Mouse (Mus musculus): ENCODE measurements at regions not wholly inside any gene's neighbourhood (a gene's known extent, or its start where the extent isn't known, plus 50 kb on each side); places are given as distances from the start of the nearest gene placed in this dataset.

DNA sequence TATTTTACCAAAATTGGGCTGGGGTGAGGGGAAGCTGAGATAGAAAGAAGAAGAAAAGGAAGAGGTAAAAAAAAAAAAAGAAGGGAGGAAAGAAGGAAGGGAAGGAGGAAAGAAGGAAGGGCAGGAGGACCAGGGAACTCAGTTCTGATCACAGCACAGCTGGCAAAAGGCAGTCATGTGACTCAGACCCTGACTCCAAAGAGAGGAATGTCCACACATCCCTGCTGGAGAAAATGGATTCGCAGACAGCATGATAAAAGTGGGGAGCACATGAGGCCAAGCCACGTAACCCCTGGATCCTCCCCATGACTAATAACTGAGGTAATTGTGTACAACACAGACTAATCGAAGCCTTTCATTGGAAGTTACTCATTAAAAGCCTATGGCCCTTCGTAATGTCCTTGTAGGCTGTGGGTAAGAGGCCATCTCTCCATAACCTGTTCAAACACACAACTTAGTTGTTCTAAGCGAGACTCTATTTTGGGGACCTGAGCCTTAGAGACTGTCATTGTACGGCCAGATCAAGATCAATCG is 162.2 kb downstream of the Zfp36l1 start:
- no peak for DNase-seq (ENCODE audit: low read depth)
- TF ChIP-seq CTCF (IDR thresholded peaks at IDR 0.05; ENCODE audit: borderline replicate concordance, extremely low read depth, insufficient read depth, insufficient read length) (no peak), POLR2A (IDR thresholded peaks at IDR 0.05; ENCODE audit: borderline replicate concordance, extremely low read depth, insufficient read depth, insufficient read length, poor library complexity, severe bottlenecking) (no peak)

DNA sequence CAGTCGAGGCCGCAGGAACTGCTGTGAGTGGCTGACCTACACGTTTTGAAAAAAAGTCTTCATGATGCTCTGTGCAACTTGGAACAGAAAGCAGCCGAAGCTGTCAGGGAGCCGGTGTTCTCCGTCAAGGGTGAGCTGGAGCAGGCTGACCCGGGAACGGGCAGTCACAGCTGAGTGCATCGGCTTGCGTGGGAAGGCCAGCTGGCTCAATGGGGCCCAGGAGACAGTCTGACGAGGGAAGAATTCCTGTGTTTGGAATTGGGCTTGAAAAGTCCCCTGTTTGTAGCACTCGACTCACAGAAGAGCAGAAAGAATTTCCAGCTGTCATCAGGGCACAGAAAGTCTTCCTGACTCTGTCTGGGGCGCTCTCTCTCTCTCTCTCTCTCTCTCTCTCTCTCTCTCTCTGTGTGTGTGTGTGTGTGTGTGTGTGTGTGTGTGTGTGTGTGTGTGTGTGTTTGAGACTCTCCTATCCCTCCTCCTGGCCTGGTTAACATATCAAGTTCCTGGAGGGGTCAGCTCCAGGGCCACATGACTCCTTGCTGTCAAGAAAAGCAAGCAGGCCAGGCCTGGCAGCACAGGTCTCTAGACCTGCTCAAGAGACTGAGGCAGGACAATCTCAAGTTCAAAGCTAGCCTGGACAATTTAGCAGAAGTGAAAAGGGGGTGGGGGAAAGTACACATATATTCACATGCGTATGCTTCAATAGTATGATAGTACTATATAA is 163.6 kb downstream of the Zfp36l1 start:
- TF ChIP-seq CTCF (IDR thresholded peaks at IDR 0.05; ENCODE audit: borderline replicate concordance, extremely low read depth, insufficient read depth, insufficient read length): no peak
- TF ChIP-seq POLR2A (IDR thresholded peaks at IDR 0.05; ENCODE audit: borderline replicate concordance, extremely low read depth, insufficient read depth, insufficient read length, poor library complexity, severe bottlenecking): no peak
- peak; percentile 50 for DNase-seq (ENCODE audit: low read depth)

DNA sequence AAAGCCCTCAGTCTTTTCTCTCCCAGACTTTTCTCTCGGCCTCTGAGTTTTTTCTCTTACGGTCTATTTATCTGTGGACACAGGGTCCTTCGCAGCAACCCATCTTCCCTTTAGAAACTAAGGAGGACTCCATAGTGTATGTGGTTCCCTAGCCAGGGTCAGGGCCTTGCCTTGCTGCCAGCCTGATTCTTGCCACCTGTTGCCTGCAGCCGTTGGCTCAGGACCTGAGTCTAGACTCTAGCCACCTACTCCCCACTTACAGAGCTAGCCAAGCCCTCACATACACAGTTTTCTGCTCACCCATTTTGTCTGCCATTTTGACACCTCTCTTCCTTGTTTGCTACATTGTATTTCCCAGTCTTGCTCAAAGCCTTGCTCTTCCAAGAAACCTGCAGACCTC is 165.2 kb downstream of the Zfp36l1 start:
- TF ChIP-seq POLR2A (IDR thresholded peaks at IDR 0.05; ENCODE audit: borderline replicate concordance, extremely low read depth, insufficient read depth, insufficient read length, poor library complexity, severe bottlenecking) (no peak), CTCF (IDR thresholded peaks at IDR 0.05; ENCODE audit: borderline replicate concordance, extremely low read depth, insufficient read depth, insufficient read length) (no peak)
- DNase-seq (ENCODE audit: low read depth): no peak

- no peak for DNase-seq (ENCODE audit: low read depth)
- TF ChIP-seq CTCF (IDR thresholded peaks at IDR 0.05; ENCODE audit: borderline replicate concordance, extremely low read depth, insufficient read depth, insufficient read length): no peak
- TF ChIP-seq POLR2A (IDR thresholded peaks at IDR 0.05; ENCODE audit: borderline replicate concordance, extremely low read depth, insufficient read depth, insufficient read length, poor library complexity, severe bottlenecking): no peak
Measured at GRCm38 (mm10) chr12:79946777-79947176, 166.0 kb downstream of the Zfp36l1 start.

DNA sequence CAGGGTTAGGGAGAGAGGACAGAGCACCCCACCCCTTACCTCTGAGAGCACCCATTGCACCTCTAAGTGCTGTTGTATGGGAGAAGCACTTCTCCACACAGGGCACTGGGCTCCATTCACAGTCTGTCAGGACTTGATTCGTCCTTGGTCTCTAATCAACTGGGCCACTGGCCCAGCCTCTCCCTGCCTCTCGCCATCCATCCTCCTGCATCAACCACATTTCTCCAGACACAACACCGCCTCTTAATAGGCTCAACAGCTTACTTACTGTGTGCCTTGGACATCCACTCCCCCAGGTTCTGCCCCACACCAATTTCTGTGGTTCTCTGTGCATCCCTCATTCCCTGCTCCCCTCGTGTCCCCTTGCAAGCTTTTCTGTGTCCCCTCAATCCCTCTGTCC is 166.9 kb downstream of the Zfp36l1 start:
- TF ChIP-seq CTCF (IDR thresholded peaks at IDR 0.05; ENCODE audit: borderline replicate concordance, extremely low read depth, insufficient read depth, insufficient read length): no peak
- no peak for TF ChIP-seq POLR2A (IDR thresholded peaks at IDR 0.05; ENCODE audit: borderline replicate concordance, extremely low read depth, insufficient read depth, insufficient read length, poor library complexity, severe bottlenecking)
- DNase-seq (ENCODE audit: low read depth): no peak

DNA sequence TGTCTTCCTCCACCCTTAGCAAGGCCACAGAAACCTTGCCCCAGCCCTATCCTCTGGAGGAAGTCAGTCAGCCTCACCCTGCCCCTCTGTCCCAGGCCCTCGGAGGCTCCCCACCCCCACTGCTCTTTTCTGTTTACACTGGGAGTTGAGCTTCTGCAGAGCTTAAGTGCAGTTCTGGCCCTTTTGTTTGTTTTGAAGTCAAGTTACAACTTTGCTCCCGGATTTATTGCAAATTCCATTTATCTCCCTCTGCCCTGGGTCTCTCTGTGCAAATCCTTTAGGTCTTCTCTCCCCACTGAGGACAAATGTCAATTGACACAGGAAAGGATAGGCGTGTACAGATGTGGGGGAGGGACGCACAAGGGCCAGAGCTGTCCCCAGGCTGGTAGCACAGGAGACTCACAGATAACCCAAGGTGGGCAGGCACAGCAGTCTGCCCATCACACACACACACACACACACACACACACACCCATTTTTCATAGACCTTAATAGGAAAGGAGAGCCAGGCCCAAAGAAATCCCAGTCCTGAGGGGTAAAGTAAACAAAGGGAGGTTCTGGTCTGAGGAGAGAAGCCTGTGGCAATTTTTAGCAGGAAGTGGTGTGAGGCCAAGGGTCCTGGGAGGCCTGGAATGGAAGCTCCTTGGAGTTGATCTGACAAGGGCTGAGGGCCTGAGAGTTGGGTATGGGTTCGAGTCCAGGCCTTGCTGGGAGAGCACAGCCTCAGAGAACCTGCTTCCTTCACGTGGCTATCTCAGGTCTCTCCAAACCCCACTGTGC is 167.9 kb downstream of the Zfp36l1 start:
- TF ChIP-seq CTCF (IDR thresholded peaks at IDR 0.05; ENCODE audit: borderline replicate concordance, extremely low read depth, insufficient read depth, insufficient read length): no peak
- no peak for TF ChIP-seq POLR2A (IDR thresholded peaks at IDR 0.05; ENCODE audit: borderline replicate concordance, extremely low read depth, insufficient read depth, insufficient read length, poor library complexity, severe bottlenecking)
- DNase-seq (ENCODE audit: low read depth): peak; percentile 47

- no peak for DNase-seq (ENCODE audit: low read depth)
- TF ChIP-seq POLR2A (IDR thresholded peaks at IDR 0.05; ENCODE audit: borderline replicate concordance, extremely low read depth, insufficient read depth, insufficient read length, poor library complexity, severe bottlenecking) (no peak), CTCF (IDR thresholded peaks at IDR 0.05; ENCODE audit: borderline replicate concordance, extremely low read depth, insufficient read depth, insufficient read length) (no peak)
Measured at GRCm38 (mm10) chr12:79944090-79944489, 168.7 kb downstream of the Zfp36l1 start.

- no peak for TF ChIP-seq POLR2A (IDR thresholded peaks at IDR 0.05; ENCODE audit: borderline replicate concordance, extremely low read depth, insufficient read depth, insufficient read length, poor library complexity, severe bottlenecking)
- no peak for TF ChIP-seq CTCF (IDR thresholded peaks at IDR 0.05; ENCODE audit: borderline replicate concordance, extremely low read depth, insufficient read depth, insufficient read length)
- DNase-seq (ENCODE audit: low read depth): no peak
Measured at GRCm38 (mm10) chr12:79942563-79943131, 170.2 kb downstream of the Zfp36l1 start.

GRCm38 (mm10) chr12:79941828-79942227 is 171.0 kb downstream of the Zfp36l1 start:
- TF ChIP-seq POLR2A (IDR thresholded peaks at IDR 0.05; ENCODE audit: borderline replicate concordance, extremely low read depth, insufficient read depth, insufficient read length, poor library complexity, severe bottlenecking) (no peak), CTCF (IDR thresholded peaks at IDR 0.05; ENCODE audit: borderline replicate concordance, extremely low read depth, insufficient read depth, insufficient read length) (no peak)
- DNase-seq (ENCODE audit: low read depth): no peak

GRCm38 (mm10) chr12:79939436-79939835 is 173.4 kb downstream of the Zfp36l1 start:
- DNase-seq (ENCODE audit: low read depth): no peak
- TF ChIP-seq CTCF (IDR thresholded peaks at IDR 0.05; ENCODE audit: borderline replicate concordance, extremely low read depth, insufficient read depth, insufficient read length): no peak
- TF ChIP-seq POLR2A (IDR thresholded peaks at IDR 0.05; ENCODE audit: borderline replicate concordance, extremely low read depth, insufficient read depth, insufficient read length, poor library complexity, severe bottlenecking): no peak

DNA sequence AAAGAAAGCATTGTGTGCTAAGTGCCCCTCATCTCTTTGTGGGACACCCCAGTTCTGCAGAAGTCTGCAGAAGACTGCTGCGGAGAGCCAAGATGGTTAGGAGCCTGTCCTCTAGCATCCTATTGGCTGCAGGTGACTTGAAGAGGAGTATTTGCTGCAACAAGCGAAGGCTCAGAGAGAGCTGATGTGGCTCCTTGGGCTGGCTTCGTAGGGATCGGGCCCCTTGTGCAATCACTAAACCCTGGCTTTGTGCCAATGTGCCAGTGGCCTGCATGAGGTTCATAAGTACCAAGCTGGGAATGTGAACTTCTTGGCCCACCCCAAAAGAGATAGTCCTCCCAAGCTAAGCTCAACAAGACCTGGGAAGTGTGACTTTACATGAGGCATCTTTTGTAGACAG is 174.9 kb downstream of the Zfp36l1 start:
- TF ChIP-seq POLR2A (IDR thresholded peaks at IDR 0.05; ENCODE audit: borderline replicate concordance, extremely low read depth, insufficient read depth, insufficient read length, poor library complexity, severe bottlenecking) (no peak), CTCF (IDR thresholded peaks at IDR 0.05; ENCODE audit: borderline replicate concordance, extremely low read depth, insufficient read depth, insufficient read length) (no peak)
- no peak for DNase-seq (ENCODE audit: low read depth)
